Mouse (Mus musculus) Patski (cell line): ENCODE data around the gene Btbd3. TPM values are rescaled to one million over a fixed set of nuclear protein-coding genes. Genes with fewer than 3 reads are reported as not detected.

Source experiments
- ATAC-seq: fragments of 100-300 bp; one replicate; pipeline ENCODE4 v1.8.0; 2021
- CTCF ChIA-PET: fragments of 350-600 bp; sonication (Branson Sonifier 250); formaldehyde crosslinking; loops from one replicate; lab custom pipeline; 2022; ENCODE audit warnings: inconsistent platforms; lab: Charles Lee
- POLR2A ChIA-PET: fragments of 350-600 bp; sonication (Branson Sonifier 250); formaldehyde crosslinking; loops from one replicate; lab custom pipeline; 2022; ENCODE audit warnings: antibody characterized with exemption, inconsistent platforms; lab: Charles Lee
- DNase-seq: peaks from one replicate; pipeline ENCODE4 v3.0.0-alpha.2; 2011; ENCODE audit warnings: low read depth, low spot score
- H3K27me3 ChIP-seq: fragments of 371-371 bp; one replicate; pipeline ENCODE4 v1.5.1; 2021
- CTCF ChIP-seq: fragments of 100-300 bp; IDR thresholded peaks from one replicate; pipeline ENCODE4 v1.5.1; 2021
- in situ Hi-C: fragments of 300-500 bp; cut with MboI; formaldehyde crosslinking; loops from 3 replicates; pipeline ENCODE4 v1.11.1; 2018; ENCODE audit warnings: low pct_unique_long_range_greater_than_20kb, mixed read lengths
- polyA plus RNA-seq: library from polyadenylated mRNA; unstranded; gene quantifications from one replicate; pipeline ENCODE4 v1.2.3, GENCODE M21; 2021

Gene Btbd3
- polyA plus RNA-seq, 1 experiment from 2014 or later, result 12.2 TPM

DNA sequence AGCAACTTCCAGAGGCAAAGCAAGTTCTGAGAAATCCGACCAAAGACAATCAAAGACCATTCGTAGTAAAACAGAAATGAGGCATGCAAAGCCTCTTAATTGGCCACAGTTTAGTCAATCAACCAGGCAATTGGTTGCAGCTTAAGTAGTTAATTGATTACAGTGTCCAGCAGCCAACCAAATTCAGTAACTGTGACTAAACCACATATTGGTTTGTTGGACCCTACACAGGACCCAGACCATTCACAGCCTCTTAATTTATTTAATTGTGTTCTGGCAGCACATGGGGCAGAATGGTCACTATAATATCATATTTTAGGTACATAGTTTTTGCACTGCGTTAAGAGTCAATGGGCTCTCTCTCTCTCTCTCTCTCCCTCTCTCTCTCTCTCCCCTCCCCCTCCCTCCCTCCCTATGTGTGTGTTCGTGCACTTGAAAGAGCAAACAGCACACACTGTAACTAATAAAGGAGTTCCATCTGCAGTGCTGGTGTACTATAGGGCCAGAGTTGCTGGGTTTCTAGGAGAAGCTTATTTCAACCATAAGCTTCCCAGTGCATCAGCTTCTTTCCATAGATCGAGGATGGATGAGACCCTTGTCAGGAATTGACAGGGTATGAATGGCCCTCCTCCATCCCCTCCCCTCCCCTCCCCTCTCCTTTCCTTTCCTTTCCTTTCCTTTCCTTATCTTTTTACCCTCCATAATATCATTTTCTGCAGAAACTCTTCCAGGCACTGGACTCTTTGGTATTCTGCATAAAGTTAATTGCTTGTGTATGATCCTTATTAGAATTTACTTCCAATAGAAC, 275.0 kb downstream of the Btbd3 start:
- CTCF ChIA-PET, result no interaction called here
- no peak for TF ChIP-seq CTCF
- DNase-seq, result no peak
- no peaks in the 10 kb centered on the region for H3K27me3 ChIP-seq
- POLR2A ChIA-PET, result no interaction called here
- in situ Hi-C loops, result no loop called here
- ATAC-seq, result no peak

DNA sequence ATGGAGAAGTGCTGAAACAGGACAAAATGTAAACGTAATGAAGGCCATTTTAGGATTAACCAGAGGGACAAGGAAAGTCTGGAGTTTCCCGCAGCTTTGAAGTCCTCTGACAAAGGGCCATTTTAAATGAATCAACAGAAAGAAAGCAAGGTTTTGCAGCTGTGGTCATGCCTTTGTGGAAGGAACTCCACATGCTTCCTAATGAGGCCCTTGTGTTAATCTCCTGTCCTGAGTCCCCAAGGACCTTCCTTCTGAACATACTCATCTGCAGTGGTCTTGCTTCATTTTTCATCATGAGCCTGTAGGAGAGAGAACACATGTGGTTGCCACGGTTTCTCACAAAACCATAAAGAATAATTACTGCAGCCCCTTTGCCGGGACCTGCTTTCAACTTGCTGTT, 275.6 kb downstream of the Btbd3 start:
- ChIA-PET POLR2A (no interaction called here), CTCF (no interaction called here)
- in situ Hi-C loops, result no loop called here
- DNase-seq (no peak), ATAC-seq (no peak)
- H3K27me3 ChIP-seq, result no peaks in the 10 kb centered on the region
- TF ChIP-seq CTCF, result no peak

DNA sequence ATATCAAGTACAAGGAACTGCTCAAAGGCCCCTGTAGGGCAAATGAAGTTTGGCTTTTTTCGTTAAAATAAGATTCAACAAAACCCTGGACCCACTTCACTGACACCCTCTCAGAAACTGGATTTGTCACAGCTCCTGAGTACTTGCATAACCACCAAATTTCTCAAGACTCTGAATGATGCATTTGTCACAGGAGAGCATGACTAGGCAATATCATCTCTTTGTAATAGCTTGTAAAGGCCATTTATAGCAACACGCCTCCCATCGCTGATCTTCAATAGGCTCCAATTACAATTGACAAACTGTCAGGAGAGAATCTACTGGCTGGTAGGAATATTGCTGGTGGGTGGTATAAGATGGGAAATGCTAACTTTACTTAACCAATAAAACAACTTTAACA, 283.3 kb downstream of the Btbd3 start:
- no peaks in the 10 kb centered on the region for H3K27me3 ChIP-seq
- ATAC-seq (no peak), DNase-seq (no peak)
- no peak for TF ChIP-seq CTCF
- ChIA-PET POLR2A (no interaction called here), CTCF (no interaction called here)
- in situ Hi-C loops, result no loop called here

DNA sequence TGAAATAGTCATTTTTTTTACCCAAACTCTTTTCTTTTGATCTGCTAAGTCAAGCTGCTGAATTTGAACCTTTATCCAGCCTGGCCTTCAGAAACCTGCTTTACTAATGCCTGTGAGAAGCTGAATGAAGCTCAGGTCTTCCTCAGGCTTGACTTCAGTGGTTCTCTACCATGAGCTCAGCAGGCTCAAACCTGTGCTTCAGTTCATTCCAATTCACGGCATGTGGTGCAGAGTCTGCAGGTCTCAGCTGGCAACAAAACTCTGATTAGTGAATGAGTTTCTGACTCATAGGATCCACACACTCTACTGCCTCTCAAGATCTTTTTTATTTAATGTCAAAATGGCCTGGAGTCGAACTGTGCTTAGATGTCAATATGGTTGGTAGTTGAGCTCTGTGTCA, 292.6 kb downstream of the Btbd3 start:
- ChIA-PET CTCF (no interaction called here), POLR2A (no interaction called here)
- no peak for ATAC-seq
- DNase-seq, result no peak
- TF ChIP-seq CTCF, result no peak
- in situ Hi-C loops, result no loop called here
- no peaks in the 10 kb centered on the region for H3K27me3 ChIP-seq

DNA sequence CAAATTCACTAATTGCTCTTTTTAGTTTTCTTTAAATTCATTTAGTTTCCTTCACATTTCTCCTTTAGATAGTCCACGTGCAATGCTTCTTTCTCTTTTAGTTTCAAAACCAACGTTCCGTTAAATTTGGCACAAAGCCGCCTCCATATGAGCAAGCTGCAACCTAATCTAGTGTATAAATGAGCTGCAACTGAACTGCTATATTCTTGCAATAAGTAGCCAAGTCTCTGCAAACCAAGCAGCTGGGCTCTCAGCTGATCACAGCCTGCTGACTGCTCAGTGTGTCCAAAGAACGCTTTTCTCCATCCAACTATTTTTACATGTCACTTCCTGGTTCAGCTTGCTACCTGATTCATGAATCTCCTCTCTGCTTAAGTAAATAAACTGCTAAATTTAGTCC, 295.2 kb downstream of the Btbd3 start:
- TF ChIP-seq CTCF, result no peak
- DNase-seq (no peak), ATAC-seq (no peak)
- ChIA-PET POLR2A (no interaction called here), CTCF (no interaction called here)
- in situ Hi-C loops, result no loop called here
- H3K27me3 ChIP-seq, result no peaks in the 10 kb centered on the region

DNA sequence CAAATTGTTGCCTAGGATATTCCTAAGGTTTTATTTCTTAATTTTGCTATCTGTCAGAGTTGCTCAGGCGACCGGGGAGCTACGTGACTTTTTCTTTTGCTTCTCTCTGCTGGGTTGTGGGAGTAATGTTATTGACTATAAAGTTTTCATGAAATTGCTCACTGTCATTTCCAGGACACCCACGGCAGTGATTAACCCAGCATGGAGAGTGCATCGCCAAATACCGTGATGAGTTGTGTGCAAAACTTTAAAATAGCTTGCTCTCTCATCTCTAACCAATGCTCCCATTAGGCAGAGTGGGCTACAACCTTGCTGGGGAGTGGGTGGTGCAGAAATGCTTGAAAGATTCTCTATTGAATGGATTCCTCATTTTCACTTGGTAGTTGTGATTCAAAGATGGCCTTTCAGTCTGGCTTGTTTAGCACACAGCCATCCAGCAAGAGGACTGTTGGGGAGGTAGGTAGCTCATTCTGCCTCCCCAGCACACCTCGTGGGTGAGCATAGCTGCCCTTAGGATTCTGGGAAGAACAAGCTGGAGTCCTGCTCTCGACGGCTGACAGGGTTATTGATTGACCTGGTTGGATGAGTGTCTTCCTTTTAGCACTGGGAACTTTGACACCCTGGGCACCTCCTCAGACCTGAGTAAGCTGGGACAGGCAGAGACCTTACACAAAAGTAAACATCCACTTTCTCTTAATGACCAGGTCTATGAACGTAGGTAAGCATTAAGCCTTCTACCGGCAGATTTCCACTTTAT, 298.9 kb downstream of the Btbd3 start:
- no peaks in the 10 kb centered on the region for H3K27me3 ChIP-seq
- no peak for TF ChIP-seq CTCF
- ATAC-seq (no peak), DNase-seq (no peak)
- ChIA-PET POLR2A (no interaction called here), CTCF (no interaction called here)
- in situ Hi-C loops, result no loop called here

DNA sequence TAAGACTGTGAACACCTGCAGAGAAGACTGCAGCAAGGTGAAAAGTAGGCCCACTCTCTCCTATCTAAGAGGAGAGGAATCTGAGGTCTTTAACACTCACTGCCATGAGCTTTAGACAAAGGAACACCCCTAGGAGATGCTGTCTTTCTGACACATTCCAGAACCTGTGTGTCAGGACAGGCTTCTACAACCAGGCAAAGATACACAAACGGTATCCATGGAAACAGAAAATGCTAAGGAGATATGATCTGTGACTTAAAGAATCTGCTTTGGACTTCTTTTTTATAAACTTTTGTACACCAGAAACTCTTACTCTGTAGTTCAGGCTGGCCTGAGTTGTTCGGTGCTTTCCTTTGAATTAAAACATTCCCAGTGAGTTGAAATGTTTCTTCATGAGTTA, 329.6 kb downstream of the Btbd3 start:
- in situ Hi-C loops, result no loop called here
- POLR2A ChIA-PET, result no interaction called here
- ATAC-seq (no peak), DNase-seq (no peak)
- TF ChIP-seq CTCF, result no peak
- CTCF ChIA-PET, result no interaction called here
- H3K27me3 ChIP-seq, result no peaks in the 10 kb centered on the region

DNA sequence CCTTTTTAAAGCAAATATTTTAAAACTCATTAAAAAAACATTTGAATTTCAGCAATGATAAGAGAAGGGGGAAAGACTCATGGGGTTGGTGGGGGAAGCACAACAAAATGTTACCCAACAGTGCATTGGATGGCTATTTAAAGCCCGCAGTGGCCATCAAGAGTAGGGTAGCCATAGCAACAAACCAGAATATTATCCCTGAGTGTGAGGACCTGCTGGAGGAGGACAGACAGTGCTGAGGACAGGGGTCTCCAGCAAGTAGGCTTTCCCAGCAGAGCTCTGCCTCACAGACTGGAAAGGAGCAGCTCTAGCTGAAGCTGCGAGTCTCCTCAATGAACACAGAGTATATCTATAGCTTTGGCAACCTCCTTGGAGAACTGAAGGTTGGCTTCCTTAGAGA, 331.0 kb downstream of the Btbd3 start:
- ChIA-PET POLR2A (no interaction called here), CTCF (no interaction called here)
- no peak for TF ChIP-seq CTCF
- DNase-seq, result no peak
- no peak for ATAC-seq
- no peaks in the 10 kb centered on the region for H3K27me3 ChIP-seq
- in situ Hi-C loops, result no loop called here

DNA sequence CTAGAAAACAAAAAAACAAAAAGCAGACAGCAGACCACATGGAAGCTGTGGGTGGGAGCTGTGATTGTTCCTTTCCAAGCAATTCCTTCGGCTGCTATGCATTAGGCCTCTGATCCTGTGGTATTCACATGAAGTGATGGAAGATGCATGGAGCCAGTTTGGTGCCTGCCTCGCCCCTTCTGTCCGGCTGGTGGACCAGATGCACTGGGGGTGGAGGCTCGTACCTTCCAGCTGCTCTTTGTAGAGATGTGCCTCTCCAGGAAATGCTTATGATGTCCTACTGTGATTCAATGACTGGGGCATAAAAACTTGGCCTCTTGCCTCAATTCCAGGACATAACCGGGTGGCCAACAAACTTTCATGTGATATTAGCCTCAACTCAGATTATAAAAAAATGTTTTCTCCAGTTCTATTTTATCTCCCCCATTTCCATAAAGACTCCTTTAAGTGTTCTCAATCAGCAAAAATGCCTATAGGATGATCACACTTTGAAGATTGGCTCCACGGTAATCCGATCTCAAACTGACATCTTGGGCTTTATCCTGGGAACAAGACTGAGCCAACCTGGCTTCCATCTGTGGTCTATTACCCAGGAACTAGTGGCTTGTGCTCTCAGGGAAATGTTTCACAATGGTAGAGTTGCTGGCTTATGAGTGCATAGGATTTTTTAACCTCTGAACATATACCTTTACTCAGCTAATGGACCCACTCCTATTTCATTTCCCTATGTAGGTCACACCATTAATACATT, 331.6 kb downstream of the Btbd3 start:
- DNase-seq (no peak), ATAC-seq (no peak)
- in situ Hi-C loops, result no loop called here
- no peaks in the 10 kb centered on the region for H3K27me3 ChIP-seq
- POLR2A ChIA-PET, result no interaction called here
- TF ChIP-seq CTCF, result no peak
- CTCF ChIA-PET, result interaction anchor here (1.8 kb wide), 1 partner anchor 10 kb away, joined by 3 read pairs; no protein-coding TSS in a partner anchor

DNA sequence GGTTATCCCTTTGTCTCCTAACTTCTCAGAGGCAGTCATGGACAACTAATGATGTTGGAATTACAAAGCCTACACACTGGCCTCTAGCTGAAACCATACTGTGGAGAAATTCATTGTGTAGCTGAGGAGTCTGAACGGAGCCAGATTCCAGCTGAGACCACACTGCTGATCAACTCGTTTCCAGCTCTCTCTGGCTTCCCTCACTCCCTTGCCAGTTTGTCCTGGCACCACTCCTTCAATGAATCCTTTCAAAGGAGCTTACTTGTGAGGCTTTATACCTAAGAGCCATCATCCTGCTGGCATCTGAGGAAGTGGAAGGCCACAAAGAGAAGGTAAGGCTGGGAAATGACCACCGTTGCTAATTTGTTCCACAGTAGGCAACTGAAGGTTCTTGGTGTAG, 332.7 kb downstream of the Btbd3 start:
- ChIA-PET CTCF (interaction anchor here (1.8 kb wide), 1 partner anchor 9 kb away, joined by 3 read pairs; no protein-coding TSS in a partner anchor), POLR2A (no interaction called here)
- in situ Hi-C loops, result no loop called here
- DNase-seq, result no peak
- ATAC-seq, result no peak
- TF ChIP-seq CTCF, result no peak
- H3K27me3 ChIP-seq, result no peaks in the 10 kb centered on the region

DNA sequence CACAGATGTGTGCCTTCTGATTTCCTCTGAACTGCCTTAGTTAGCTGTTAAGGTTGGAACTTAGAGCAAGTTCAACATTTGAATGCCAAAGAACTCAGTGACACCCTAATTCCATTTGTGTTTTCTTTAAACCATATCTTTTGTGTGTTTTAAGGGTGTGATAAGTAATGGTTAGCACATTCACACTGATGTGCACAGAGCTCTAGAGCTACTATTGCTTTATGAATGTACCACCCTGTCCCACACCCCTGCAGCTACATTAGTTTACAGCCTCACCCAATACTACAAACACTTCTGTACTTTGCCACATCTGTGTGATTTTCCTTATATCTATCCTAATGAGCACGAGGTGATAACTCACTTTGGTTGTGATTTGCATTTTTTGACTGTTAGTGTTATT, 333.9 kb downstream of the Btbd3 start:
- H3K27me3 ChIP-seq, result no peaks in the 10 kb centered on the region
- in situ Hi-C loops, result no loop called here
- TF ChIP-seq CTCF, result no peak
- CTCF ChIA-PET, result no interaction called here
- no peak for DNase-seq
- no peak for ATAC-seq
- POLR2A ChIA-PET, result no interaction called here
